13 mouse cellular contexts compared by ENCODE assay signal in genomic region chr7:75787371-75787770, GRCm38 (mm10).
DNase-seq lines count a peak whose midpoint lies in the region; ATAC-seq and TF ChIP-seq lines count a peak whose summit lies in the region.
"Had no signal": no experiment of that assay in that cellular context is flagged by ENCODE, and none has a peak within 500 bp of the region (broad histone marks: within the 10 kb centered on the region; RNA-seq: fewer than 3 reads in every experiment).

No protein-coding gene starts in this region.

- H3K9ac ChIP-seq in heart, postnatal 0 days (replicated peaks; ENCODE audit: low read depth, low read length) = no peak overlapping the region
- H3K9ac ChIP-seq in stomach, embryonic 16.5 days (ENCODE audit: low read length) = no peak overlapping the region
- no peak overlapping the region for H3K9ac ChIP-seq in stomach, postnatal 0 days (ENCODE audit: low read length)
- no peak overlapping the region for H3K9ac ChIP-seq in liver, postnatal 0 days (replicated peaks)

- peaks cover 15% of the 10 kb centered on the region for H3K4me1 ChIP-seq in heart, postnatal 0 days (ENCODE audit: control insufficient read depth, insufficient read depth)
- peaks cover 16% of the 10 kb centered on the region for H3K4me1 ChIP-seq in stomach, embryonic 16.5 days (ENCODE audit: control insufficient read depth, insufficient read depth, low read length)
- H3K4me1 ChIP-seq in stomach, postnatal 0 days (replicated peaks; ENCODE audit: control insufficient read depth, insufficient read depth) = no peaks in the 10 kb centered on the region
- peaks cover 29% of the 10 kb centered on the region for H3K4me1 ChIP-seq in liver, postnatal 0 days (ENCODE audit: insufficient read depth)
- no peaks in the 10 kb centered on the region; the same call in 1 of the 2 replicates for H3K4me1 ChIP-seq in cerebellum, adult 2 months (ENCODE audit: control insufficient read depth, insufficient read depth, low read length)

- intact Hi-C loops in heart, postnatal 10 days (cut with DNase I) = loop anchor here (1.0 kb wide), 1 partner anchor 49 kb away; no protein-coding TSS in a partner anchor

- H3K36me3 ChIP-seq in heart, postnatal 0 days (replicated peaks; ENCODE audit: control insufficient read depth, insufficient read depth, low read length) = no peaks in the 10 kb centered on the region
- H3K36me3 ChIP-seq in stomach, embryonic 16.5 days (ENCODE audit: control insufficient read depth, insufficient read depth, low read length) = no peaks in the 10 kb centered on the region
- no peaks in the 10 kb centered on the region for H3K36me3 ChIP-seq in stomach, postnatal 0 days (ENCODE audit: control insufficient read depth, insufficient read depth, low read length)
- H3K36me3 ChIP-seq in liver, postnatal 0 days (replicated peaks; ENCODE audit: insufficient read depth, low read length) = no peaks in the 10 kb centered on the region
- H3K36me3 ChIP-seq: hindbrain, embryonic 10.5 days had no signal

- TF ChIP-seq POLR2A in cerebellum, adult 2 months (IDR thresholded peaks at IDR 0.05; ENCODE audit: borderline replicate concordance, insufficient read depth, low read length) = no peak

- no peaks in the 10 kb centered on the region for H3K9me3 ChIP-seq in heart, postnatal 0 days (replicated peaks; ENCODE audit: control insufficient read depth, low read length)
- no peaks in the 10 kb centered on the region for H3K9me3 ChIP-seq in stomach, embryonic 16.5 days (replicated peaks; ENCODE audit: control insufficient read depth, low read length)
- H3K9me3 ChIP-seq in stomach, postnatal 0 days (ENCODE audit: control insufficient read depth, low read length) = no peaks in the 10 kb centered on the region
- H3K9me3 ChIP-seq in liver, postnatal 0 days (ENCODE audit: low read length) = no peaks in the 10 kb centered on the region
- H3K9me3 ChIP-seq: hindbrain, embryonic 10.5 days had no signal

- no peak for TF ChIP-seq EP300 in heart, postnatal 0 days (IDR thresholded peaks at IDR 0.05; ENCODE audit: low read depth)
- TF ChIP-seq EP300 in stomach, postnatal 0 days (optimal IDR thresholded peaks at IDR 0.05) = no peak
- no peak for TF ChIP-seq EP300 in liver, postnatal 0 days (IDR thresholded peaks at IDR 0.05; ENCODE audit: low read depth)

- peak overlapping the region; percentile 15; the same call in 1 of the 2 replicates for H3K27ac ChIP-seq in heart, postnatal 0 days (ENCODE audit: low read depth)
- H3K27ac ChIP-seq in stomach, embryonic 16.5 days (ENCODE audit: low read length) = 0 out of 2 replicates have a peak overlapping the region, but pooled peaks have one; percentile 55
- H3K27ac ChIP-seq in stomach, postnatal 0 days (replicated peaks) = no peak overlapping the region
- H3K27ac ChIP-seq in liver, postnatal 0 days (ENCODE audit: low read depth) = peak overlapping the region; percentile 57; the same call in 1 of the 2 replicates
- no peak overlapping the region for H3K27ac ChIP-seq in cerebellum, adult 2 months (ENCODE audit: insufficient read depth, low read length)
- H3K27ac ChIP-seq: hindbrain, embryonic 10.5 days had no signal

- no peak overlapping the region for H3K4me3 ChIP-seq in heart, postnatal 0 days (ENCODE audit: low read depth, low read length)
- no peak overlapping the region for H3K4me3 ChIP-seq in stomach, embryonic 16.5 days (replicated peaks; ENCODE audit: low read length)
- H3K4me3 ChIP-seq in stomach, postnatal 0 days (ENCODE audit: low read depth, low read length) = no peak overlapping the region
- no peak overlapping the region for H3K4me3 ChIP-seq in liver, postnatal 0 days (ENCODE audit: low read depth, low read length)
- H3K4me3 ChIP-seq in cerebellum, adult 2 months (replicated peaks; ENCODE audit: insufficient read depth, low read depth, low read length) = no peak overlapping the region
- H3K4me3 ChIP-seq: hindbrain, embryonic 10.5 days had no signal

- no peak for DNase-seq in heart, postnatal 0 days (ENCODE audit: low spot score)
- no peak for DNase-seq in heart, postnatal 10 days
- no peak for DNase-seq in stomach, postnatal 0 days (ENCODE audit: low spot score)
- no peak for DNase-seq in liver, postnatal 0 days
- no peak for DNase-seq in ovary, postnatal 36 days (ENCODE audit: low spot score)
- DNase-seq in cerebellum, adult 2 months = no peak
- no peak for DNase-seq in cerebellum, postnatal 36 days
- DNase-seq: adrenal gland, postnatal 10 days; B cell, adult 2 months; cerebellum, adult 11 months had no signal

- TF ChIP-seq CTCF in heart, postnatal 0 days (IDR thresholded peaks at IDR 0.05; ENCODE audit: low read depth) = no peak
- TF ChIP-seq CTCF in stomach, postnatal 0 days (IDR thresholded peaks at IDR 0.05; ENCODE audit: low read depth) = no peak
- TF ChIP-seq CTCF in liver, postnatal 0 days (IDR thresholded peaks at IDR 0.05; ENCODE audit: low read depth) = no peak
- TF ChIP-seq CTCF in cerebellum, adult 2 months (IDR thresholded peaks at IDR 0.05; ENCODE audit: borderline replicate concordance, insufficient read depth, low read depth, low read length) = no peak

- 41% methylated on average over 3 of the region's 3 CpGs for whole genome bisulfite sequencing in heart, postnatal 0 days
- 34% methylated on average over 3 of the region's 3 CpGs for WGBS in stomach, embryonic 16.5 days
- WGBS in stomach, postnatal 0 days = 41% methylated on average over 3 of the region's 3 CpGs
- WGBS in liver, postnatal 0 days (ENCODE audit: insufficient replicate concordance) = 18% methylated on average over 3 of the region's 3 CpGs
- 77% methylated on average over 3 of the region's 3 CpGs for WGBS in cerebellum, adult 2 months

- no peak overlapping the region for H3K4me2 ChIP-seq in heart, postnatal 0 days (ENCODE audit: low read depth, low read length)
- H3K4me2 ChIP-seq in stomach, embryonic 16.5 days (ENCODE audit: low read depth, low read length) = no peak overlapping the region
- H3K4me2 ChIP-seq in stomach, postnatal 0 days (replicated peaks; ENCODE audit: low read depth) = no peak overlapping the region
- H3K4me2 ChIP-seq in liver, postnatal 0 days (ENCODE audit: low read depth, low read length) = no peak overlapping the region

- no peak for ATAC-seq in heart, postnatal 0 days (ENCODE audit: insufficient read depth, low read depth)
- ATAC-seq in stomach, embryonic 16.5 days (ENCODE audit: insufficient read depth, low FRiP score) = no peak
- ATAC-seq in stomach, postnatal 0 days (ENCODE audit: low FRiP score, low TSS enrichment) = no peak
- ATAC-seq in liver, postnatal 0 days = no peak

- H3K27me3 ChIP-seq in heart, postnatal 0 days (ENCODE audit: control insufficient read depth, insufficient read depth, low read length) = no peaks in the 10 kb centered on the region
- no peaks in the 10 kb centered on the region for H3K27me3 ChIP-seq in stomach, embryonic 16.5 days (ENCODE audit: control insufficient read depth, insufficient read depth, low read length)
- H3K27me3 ChIP-seq in stomach, postnatal 0 days (ENCODE audit: control insufficient read depth, insufficient read depth, low read length) = no peaks in the 10 kb centered on the region
- H3K27me3 ChIP-seq in liver, postnatal 0 days (ENCODE audit: insufficient read depth, low read length) = no peaks in the 10 kb centered on the region
- no peaks in the 10 kb centered on the region for H3K27me3 ChIP-seq in cerebellum, adult 2 months (ENCODE audit: control insufficient read depth, insufficient read depth, low read length)
- H3K27me3 ChIP-seq: Patski had no signal

Comparison
In these comparisons a context has a peak if more than half of its experiments do, and no peak if none do; other contexts are left out.
1. H3K27ac ChIP-seq: peak in heart, postnatal 0 days (single experiment), stomach, embryonic 16.5 days (single experiment) and liver, postnatal 0 days (single experiment); none in stomach, postnatal 0 days (single experiment) and cerebellum, adult 2 months (single experiment).